Mouse (Mus musculus) megakaryocyte-erythroid progenitor cell, adult 5-6 weeks (primary cell): Measurements from ENCODE around the gene Cyp3a44. TPM values are rescaled to one million over a fixed set of nuclear protein-coding genes. Genes with fewer than 3 reads are reported as not detected.
"Not testable (repeated sequence)": the region's sequence is repeated elsewhere in the genome, so short reads cannot be mapped to it uniquely, and the experiment has no call there.

ENCODE experiments used
- ATAC-seq: replicated peaks from 2 replicates; pipeline ENCODE4 v1.8.0; 2016; ENCODE audit warnings: mild to moderate bottlenecking, inconsistent platforms; ENCODE audit not compliant: severe bottlenecking, poor library complexity, low FRiP score, low TSS enrichment
- total RNA-seq, 2 experiments: library from RNA; stranded (forward) in 1 of 2; stranded (reverse) in 1 of 2; fragments of 200-1000, 215-1000 nt in 1 of 2; fragments of >200 nt in 1 of 2; fragmentation: Nextera tagmentation in 1 of 2; gene quantifications; 2 replicates each; pipeline ENCODE4 v1.2.3; 2014 to 2017

Cyp3a44 gene
- total RNA-seq (2014; fragmentation: Nextera tagmentation) (not detected in 2 replicates), total RNA-seq (2017) (not detected in 2 replicates)

DNA sequence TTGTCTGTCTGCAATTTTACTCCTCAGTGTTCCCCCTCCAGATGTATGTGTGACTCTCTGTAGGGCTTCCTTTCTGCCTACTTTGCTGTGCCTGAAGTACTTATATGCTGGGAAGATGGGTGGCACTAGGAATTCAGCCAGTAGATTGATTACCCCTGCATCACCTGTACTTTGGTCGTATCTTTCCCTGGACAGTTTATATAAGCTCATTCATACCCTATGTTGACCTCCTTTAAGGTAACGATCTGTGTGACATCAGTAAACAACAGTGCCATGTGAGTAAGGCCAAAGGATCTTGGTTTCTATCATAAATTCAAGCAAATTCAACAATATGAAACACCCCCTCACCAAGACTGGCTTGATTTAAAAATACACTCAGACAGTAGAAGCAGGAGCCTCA, at the start of gene Cyp3a44:
Cyp3a44 (minus strand) TSS at position 79 of the 400 bp plus-strand sequence.
- not testable (repeated sequence) for ATAC-seq

GRCm38 (mm10) chr5:145800229-145800628, 5.4 kb downstream of the Cyp3a44 start:
- ATAC-seq: not testable (repeated sequence)

GRCm38 (mm10) chr5:145793232-145793631, 12.4 kb downstream of the Cyp3a44 start:
- not testable (repeated sequence) for ATAC-seq

GRCm38 (mm10) chr5:145737512-145737911, 68.2 kb downstream of the Cyp3a44 start:
- ATAC-seq: not testable (repeated sequence)

Other genes with a start within 250 kb of the Cyp3a44 start
- not detected in 2 replicates for gene Cyp3a41b, start 221.1 kb downstream of the Cyp3a44 start, total RNA-seq (2014; fragmentation: Nextera tagmentation)
- gene Cyp3a41b, start 221.1 kb downstream of the Cyp3a44 start, total RNA-seq (2017): not detected in 2 replicates
- gene Cyp3a41a, start 85.7 kb downstream of the Cyp3a44 start, total RNA-seq (2014; fragmentation: Nextera tagmentation): not detected in 2 replicates
- not detected in 2 replicates for gene Cyp3a41a, start 85.7 kb downstream of the Cyp3a44 start, total RNA-seq (2017)
- not detected in 2 replicates for gene Cyp3a11, start 74.1 kb upstream of the Cyp3a44 start, total RNA-seq (2014; fragmentation: Nextera tagmentation)
- gene Cyp3a11, start 74.1 kb upstream of the Cyp3a44 start, total RNA-seq (2017): not detected in 2 replicates
- gene Cyp3a25, start 203.7 kb upstream of the Cyp3a44 start, total RNA-seq (2014; fragmentation: Nextera tagmentation): not detected in 2 replicates
- gene Cyp3a25, start 203.7 kb upstream of the Cyp3a44 start, total RNA-seq (2017): not detected in 2 replicates